Mouse (Mus musculus) limb, embryonic 11.5 days (tissue): ENCODE data around the gene Rrp1. TPM values are rescaled to one million over a fixed set of nuclear protein-coding genes. Genes with fewer than 3 reads are reported as not detected.

Experiments
- ATAC-seq: fragments of 200-750 bp; cut with Nextera tagmentation; 2 replicates; pipeline ENCODE4 v1.8.0; 2017; ENCODE audit warnings: low read depth; ENCODE audit not compliant: insufficient number of reproducible peaks, low FRiP score, low TSS enrichment
- DNase-seq: peaks from one replicate; pipeline ENCODE4 v3.0.0-alpha.2; 2015; ENCODE audit warnings: low spot score
- H3K27ac ChIP-seq: fragments of 300-500 bp; sonication (generic); replicated peaks from 2 replicates; pipeline ENCODE4 v1.5.1; 2014; ENCODE audit warnings: low read depth, mild to moderate bottlenecking, low read length
- H3K27me3 ChIP-seq: fragments of 300-500 bp; sonication (generic); 2 replicates; pipeline ENCODE4 v1.6.1; 2014; ENCODE audit warnings: mild to moderate bottlenecking, low read length, mixed read lengths; ENCODE audit not compliant: control insufficient read depth, insufficient read depth
- H3K36me3 ChIP-seq: fragments of 300-500 bp; sonication (generic); 2 replicates; pipeline ENCODE4 v1.6.1; 2014; ENCODE audit warnings: mild to moderate bottlenecking, low read length, moderate library complexity, mixed read lengths; ENCODE audit not compliant: control insufficient read depth, insufficient read depth
- H3K4me1 ChIP-seq: fragments of 300-500 bp; sonication (generic); 2 replicates; pipeline ENCODE4 v1.6.1; 2014; ENCODE audit warnings: low read length, mixed read lengths; ENCODE audit not compliant: control insufficient read depth, insufficient read depth
- H3K4me2 ChIP-seq: fragments of 300-500 bp; sonication (generic); 2 replicates; pipeline ENCODE4 v1.6.1; 2014; ENCODE audit warnings: low read depth, mild to moderate bottlenecking, moderate library complexity; ENCODE audit not compliant: severe bottlenecking
- H3K4me3 ChIP-seq: fragments of 300-500 bp; sonication (generic); 2 replicates; pipeline ENCODE4 v1.5.1; 2014; ENCODE audit warnings: low read depth, low read length
- H3K9ac ChIP-seq: fragments of 300-500 bp; sonication (generic); 2 replicates; pipeline ENCODE4 v1.6.1; 2014; ENCODE audit warnings: mild to moderate bottlenecking, low read length
- H3K9me3 ChIP-seq: fragments of 300-500 bp; sonication (generic); 2 replicates; pipeline ENCODE4 v1.6.1; 2016; ENCODE audit warnings: low read length; ENCODE audit not compliant: control insufficient read depth
- WGBS: fragments of 180-500 bp; shearing (Covaris S2); extraction: QIAGEN DNeasy Blood & Tissue Kit; methylation state at CpG from one replicate; pipeline ENCODE4 v1.1.7; 2014; 5-methylcytosine and 5-hydroxymethylcytosine counted together
- polyA plus RNA-seq: library from polyadenylated mRNA; unstranded; fragments of >200 nt; fragmentation: Nextera tagmentation; extraction: Ambion mirVana; gene quantifications from 2 replicates; pipeline ENCODE4 v1.2.1, GENCODE M21; 2014

Rrp1 gene
- polyA plus RNA-seq, 1 experiment from 2014 or later: 272 TPM

- Histone ChIP-seq H3K9me3 (no peaks in the 10 kb centered on the region), H3K9ac (no peak overlapping the region), H3K27me3 (peaks cover under 1% of the 10 kb centered on the region; the same call in 1 of the 2 replicates), H3K4me1 (0 out of 2 replicates have a peak, but pooled peaks cover under 1% of the 10 kb centered on the region), H3K4me3 (no peak overlapping the region), H3K4me2 (no peak overlapping the region), H3K27ac (no peak overlapping the region), H3K36me3 (no peaks in the 10 kb centered on the region)
- ATAC-seq (no peak), DNase-seq (no peak)
- WGBS: 78% methylated on average over 5 of the region's 5 CpGs
These were observed 27.3 kb downstream of the Rrp1 start for GRCm38 (mm10) chr10:78385520-78385919.

- H3K9ac ChIP-seq: no peak overlapping the region
- H3K27me3 ChIP-seq: no peaks in the 10 kb centered on the region
- no peak overlapping the region for H3K4me2 ChIP-seq
- DNase-seq (no peak), ATAC-seq (no peak)
- H3K36me3 ChIP-seq: no peaks in the 10 kb centered on the region
- H3K4me1 ChIP-seq: no peaks in the 10 kb centered on the region
- H3K27ac ChIP-seq: no peak overlapping the region
- no peak overlapping the region for H3K4me3 ChIP-seq
- no peaks in the 10 kb centered on the region for H3K9me3 ChIP-seq
- WGBS: 81% methylated on average over 3 of the region's 3 CpGs
These were observed 29.3 kb downstream of the Rrp1 start for GRCm38 (mm10) chr10:78383567-78383966.

- no peaks in the 10 kb centered on the region for H3K36me3 ChIP-seq
- H3K4me1 ChIP-seq: no peaks in the 10 kb centered on the region
- no peaks in the 10 kb centered on the region for H3K27me3 ChIP-seq
- 97% methylated on average over 6 of the region's 7 CpGs for WGBS
- no peak for ATAC-seq
- no peak overlapping the region for H3K4me2 ChIP-seq
- no peaks in the 10 kb centered on the region for H3K9me3 ChIP-seq
- H3K27ac ChIP-seq: no peak overlapping the region
- no peak overlapping the region for H3K9ac ChIP-seq
- H3K4me3 ChIP-seq: no peak overlapping the region
- DNase-seq: no peak
These were observed 34.3 kb downstream of the Rrp1 start for GRCm38 (mm10) chr10:78378516-78378915.

- DNase-seq (no peak), ATAC-seq (no peak)
- H3K27ac ChIP-seq: no peak overlapping the region
- H3K4me2 ChIP-seq: no peak overlapping the region
- no peak overlapping the region for H3K4me3 ChIP-seq
- H3K4me1 ChIP-seq: no peaks in the 10 kb centered on the region
- 62% methylated on average over 27 of the region's 27 CpGs for WGBS
- H3K36me3 ChIP-seq: no peaks in the 10 kb centered on the region
- H3K9me3 ChIP-seq: no peaks in the 10 kb centered on the region
- no peaks in the 10 kb centered on the region for H3K27me3 ChIP-seq
- no peak overlapping the region for H3K9ac ChIP-seq
These were observed 39.9 kb downstream of the Rrp1 start for GRCm38 (mm10) chr10:78372681-78373668.

- WGBS: 86% methylated on average over 6 of the region's 6 CpGs
- ATAC-seq: no peak
- H3K27ac ChIP-seq: no peak overlapping the region
- no peaks in the 10 kb centered on the region for H3K4me1 ChIP-seq
- no peak overlapping the region for H3K9ac ChIP-seq
- H3K36me3 ChIP-seq: no peaks in the 10 kb centered on the region
- H3K9me3 ChIP-seq: no peaks in the 10 kb centered on the region
- no peak overlapping the region for H3K4me2 ChIP-seq
- no peaks in the 10 kb centered on the region for H3K27me3 ChIP-seq
- H3K4me3 ChIP-seq: no peak overlapping the region
- DNase-seq: no peak
These were observed 41.1 kb downstream of the Rrp1 start for GRCm38 (mm10) chr10:78371746-78372145.

- no peaks in the 10 kb centered on the region for H3K36me3 ChIP-seq
- no peaks in the 10 kb centered on the region for H3K9me3 ChIP-seq
- H3K27me3 ChIP-seq: no peaks in the 10 kb centered on the region
- no peak overlapping the region for H3K4me3 ChIP-seq
- WGBS: 64% methylated on average over 4 of the region's 4 CpGs
- no peak for ATAC-seq
- no peak overlapping the region for H3K27ac ChIP-seq
- H3K4me1 ChIP-seq: no peaks in the 10 kb centered on the region
- no peak overlapping the region for H3K4me2 ChIP-seq
- H3K9ac ChIP-seq: no peak overlapping the region
- no peak for DNase-seq
These were observed 45.3 kb downstream of the Rrp1 start for GRCm38 (mm10) chr10:78367586-78367985.

- WGBS: 61% methylated on average over 9 of the region's 9 CpGs
- no peak overlapping the region for H3K27ac ChIP-seq
These were observed 46.0 kb downstream of the Rrp1 start for GRCm38 (mm10) chr10:78366851-78367312.

GRCm38 (mm10) chr10:78366195-78366834 is 46.5 kb downstream of the Rrp1 start:
- no peak overlapping the region for H3K9ac ChIP-seq
- WGBS: 49% methylated on average over 5 of the region's 5 CpGs
- no peak overlapping the region for H3K27ac ChIP-seq

More at GRCm38 (mm10) chr10:78366851-78367312, 46.0 kb downstream of the Rrp1 start:
- Histone ChIP-seq H3K4me3 (no peak overlapping the region), H3K36me3 (no peaks in the 10 kb centered on the region), H3K9ac (no peak overlapping the region), H3K9me3 (no peaks in the 10 kb centered on the region), H3K4me1 (no peaks in the 10 kb centered on the region), H3K27me3 (no peaks in the 10 kb centered on the region), H3K4me2 (no peak overlapping the region)
- no peak for DNase-seq
- no peak for ATAC-seq

More at GRCm38 (mm10) chr10:78366195-78366834, 46.5 kb downstream of the Rrp1 start:
- ATAC-seq: no peak
- Histone ChIP-seq H3K36me3 (no peaks in the 10 kb centered on the region), H3K4me2 (no peak overlapping the region), H3K27me3 (no peaks in the 10 kb centered on the region), H3K9me3 (no peaks in the 10 kb centered on the region), H3K4me3 (no peak overlapping the region), H3K4me1 (no peaks in the 10 kb centered on the region)
- no peak for DNase-seq
